Mouse (Mus musculus): ENCODE measurements at regions not wholly inside any gene's neighbourhood (a gene's known extent, or its start where the extent isn't known, plus 50 kb on each side); places are given as distances from the start of the nearest gene placed in this dataset.

DNA sequence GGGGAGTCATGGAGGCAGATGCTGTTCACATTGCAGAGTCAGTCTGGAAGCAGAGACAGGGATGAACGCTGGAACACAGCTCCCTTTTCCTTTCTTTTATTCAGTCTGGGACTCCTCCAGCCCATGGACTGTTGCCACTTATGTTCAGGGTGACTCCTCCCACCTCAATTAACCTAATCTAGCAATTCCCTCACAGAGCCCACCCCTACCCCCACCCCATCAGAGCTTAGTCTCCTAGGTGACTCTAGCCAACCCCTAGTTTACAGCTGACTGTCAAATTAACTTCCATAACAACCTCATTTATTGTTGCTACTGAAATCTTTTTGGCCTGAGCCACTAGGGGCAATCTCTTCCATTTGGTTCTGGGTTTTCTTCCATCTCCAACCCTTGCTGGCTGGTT, 85.2 kb upstream of the Fam19a5 start:
- DNase-seq (ENCODE audit: low spot score in 2 of 2) = no peak

DNA sequence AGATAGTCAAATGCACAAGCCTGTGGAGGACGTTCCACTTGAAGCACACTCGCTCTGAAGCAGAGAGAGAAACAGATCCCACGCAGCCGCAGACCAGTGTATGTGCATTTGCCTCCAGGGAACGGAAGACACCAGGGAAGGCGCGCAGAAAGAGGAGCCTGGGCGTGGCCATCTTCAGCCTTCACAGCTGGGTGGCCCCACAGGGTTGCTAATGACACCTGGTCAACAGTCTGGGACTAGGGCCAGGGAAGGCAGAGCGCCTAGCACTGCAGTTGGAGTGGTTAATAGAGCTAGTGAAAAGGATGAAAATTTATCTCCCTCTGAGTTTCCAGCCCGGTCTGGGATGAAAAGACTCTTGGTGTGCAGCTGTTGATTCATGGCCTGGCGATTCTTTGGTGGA, 67.9 kb upstream of the Fam19a5 start:
- DNase-seq (ENCODE audit: low spot score in 2 of 2) = no peak

DNA sequence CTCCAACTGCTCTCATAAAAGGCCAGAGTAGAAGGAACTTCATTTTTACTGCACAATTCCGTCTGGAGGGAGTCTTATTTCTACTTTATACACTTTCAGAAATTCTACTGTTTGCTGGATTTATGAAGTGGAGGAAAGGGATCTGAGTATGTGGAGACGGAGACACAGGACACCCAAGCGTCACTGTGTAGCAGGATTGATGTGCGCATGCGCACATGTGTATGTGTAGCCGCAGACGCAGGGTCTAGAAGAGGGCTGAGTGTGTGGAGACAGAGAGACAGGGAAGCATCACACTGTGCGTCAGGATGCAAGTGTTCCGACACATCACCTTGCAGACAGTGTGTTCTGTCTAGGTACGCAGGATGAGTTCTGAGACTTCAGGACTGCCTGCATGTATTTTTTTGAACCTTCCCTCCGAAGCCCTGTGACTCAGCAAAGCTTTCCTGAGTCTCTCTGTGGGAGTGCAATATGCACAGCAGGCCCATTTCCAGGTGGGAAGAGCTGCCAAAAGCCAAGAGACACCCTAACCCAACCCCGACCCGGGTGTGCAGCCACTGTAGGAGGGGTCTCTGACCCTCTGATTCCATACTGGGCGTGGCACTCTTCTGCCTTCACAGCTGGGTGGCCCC, 67.1 kb upstream of the Fam19a5 start:
- peak in 1 of 2 experiments; percentile 4 for DNase-seq (ENCODE audit: low spot score in 2 of 2)

DNA sequence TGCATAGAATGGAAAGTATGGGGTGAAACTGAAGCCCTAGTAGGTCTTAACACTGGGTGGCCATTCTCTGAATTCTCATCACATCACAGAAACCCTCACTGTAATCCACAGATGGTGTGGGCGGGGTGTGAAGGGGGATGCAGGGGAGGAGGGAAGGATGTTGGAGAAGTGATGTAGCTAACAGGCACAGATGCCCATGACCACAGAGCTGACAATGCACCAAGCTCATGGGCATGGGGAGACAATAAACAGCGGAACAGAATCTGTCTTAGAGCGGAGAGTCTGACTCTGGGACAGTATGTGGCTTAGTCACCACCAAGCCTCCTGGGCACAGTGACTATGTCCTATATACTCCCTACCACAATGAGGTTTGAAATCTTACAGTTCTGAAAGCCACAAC, 63.3 kb upstream of the Fam19a5 start:
- DNase-seq (ENCODE audit: low spot score in 2 of 2) = peak in 1 of 2 experiments; percentile 5

Small RNAs in the stretch of these regions (microRNA-seq; reads per million reads assigned to microRNA genes)
- gene Gm23416 = 0 reads per million in 2 experiments

Measured in layer of hippocampus, postnatal 14 days (tissue).